Mouse (Mus musculus): Measurements from ENCODE around the gene Chrm1.
A peak's percentile ranks its signal among the peaks of the same experiment; 100 is the strongest.

The Chrm1 gene

DNA sequence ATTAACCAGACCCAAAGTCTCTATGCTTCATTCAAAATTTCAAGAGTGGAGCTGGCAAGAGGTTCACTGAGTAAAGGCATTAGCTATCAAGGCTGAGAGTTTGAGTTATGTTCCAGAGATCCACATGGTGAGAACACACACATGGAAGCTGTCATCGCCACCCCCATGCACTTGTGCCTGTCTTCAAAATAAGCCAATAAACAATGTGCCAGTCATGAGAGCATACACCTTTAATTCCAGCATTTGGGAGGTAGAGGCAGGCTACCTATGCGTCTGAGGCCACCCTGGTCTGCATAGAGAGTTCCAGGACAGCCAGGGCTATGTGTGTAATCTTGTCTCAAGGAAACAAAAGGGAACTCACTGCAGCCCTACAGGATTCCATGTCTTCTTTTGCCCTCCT, 20.0 kb downstream of the Chrm1 start:
- no peak for DNase-seq (ENCODE audit: low read depth, low spot score)

DNA sequence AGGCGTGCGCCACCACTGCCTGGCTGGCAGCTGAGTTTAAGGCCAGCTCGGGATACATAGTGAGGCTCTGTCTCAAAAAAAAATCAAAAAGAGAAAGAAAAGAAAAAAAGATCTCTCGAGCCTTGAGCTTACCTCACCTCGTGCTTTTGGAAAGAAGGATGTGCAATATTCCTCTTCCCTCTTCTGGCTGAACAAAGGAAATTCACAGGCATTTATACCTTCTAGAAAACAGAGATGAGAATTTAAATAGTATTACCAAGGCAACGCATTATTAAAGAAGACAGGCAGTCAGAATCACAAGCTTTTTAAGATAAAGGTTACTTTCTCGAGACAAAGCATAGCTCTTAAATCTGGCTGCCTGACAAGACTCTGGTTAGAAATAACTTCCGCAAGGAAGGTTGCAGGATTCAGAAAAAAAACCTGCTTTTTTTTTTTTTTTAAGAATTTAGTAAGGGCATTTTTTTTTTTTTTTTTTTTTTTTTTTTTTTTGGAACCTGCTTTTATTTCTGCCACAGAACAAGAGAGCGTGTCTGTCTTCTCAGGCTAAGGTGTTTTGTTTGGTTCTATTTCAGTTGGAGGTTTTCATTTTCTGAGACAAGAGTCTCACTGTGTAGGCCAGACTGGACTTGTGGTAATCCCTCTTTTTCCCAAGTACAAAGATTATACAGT, 28.4 kb downstream of the Chrm1 start:
- no peak for DNase-seq (ENCODE audit: low read depth, low spot score)

DNA sequence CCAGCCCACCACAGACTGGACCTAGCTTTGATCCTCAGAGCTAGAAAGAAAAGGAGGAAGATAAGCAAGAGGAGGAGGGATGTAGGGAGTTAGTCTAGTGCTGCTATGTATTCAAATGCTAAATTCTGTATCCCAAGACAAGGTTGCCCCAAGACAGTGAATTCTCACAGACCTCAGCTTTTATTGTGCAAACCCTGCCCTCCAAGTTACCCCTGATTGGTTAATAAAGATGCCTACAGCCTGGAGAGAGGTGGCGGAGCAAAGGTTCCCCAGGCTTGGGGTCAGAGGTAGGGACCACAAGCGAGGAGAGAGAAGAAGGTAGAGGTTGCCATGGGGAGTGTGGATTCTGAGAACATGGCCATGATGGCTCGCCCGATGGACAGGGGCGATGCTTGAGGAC, 29.2 kb downstream of the Chrm1 start:
- no peak for DNase-seq (ENCODE audit: low read depth, low spot score)

DNA sequence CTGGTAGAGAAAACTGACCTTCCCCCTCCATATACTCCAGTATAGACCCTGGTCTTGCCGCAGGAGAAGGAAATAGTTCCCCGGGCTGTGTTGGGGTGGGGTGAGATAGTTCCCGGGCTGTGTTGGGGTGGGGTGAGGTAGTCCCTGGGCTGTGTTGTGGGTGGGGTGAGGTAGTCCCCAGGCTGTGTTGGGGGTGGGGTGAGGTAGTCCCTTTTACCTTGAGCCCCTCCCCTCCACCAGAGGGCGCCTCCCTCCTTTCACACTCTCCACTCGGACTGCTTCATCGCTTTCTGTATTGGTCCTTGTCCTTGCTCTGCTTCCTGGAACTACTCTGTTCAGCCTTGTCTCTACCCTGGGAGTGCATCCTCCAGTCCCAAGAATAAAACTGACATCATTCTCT, 31.7 kb downstream of the Chrm1 start:
- peak; percentile 57 for DNase-seq (ENCODE audit: low read depth, low spot score)

DNA sequence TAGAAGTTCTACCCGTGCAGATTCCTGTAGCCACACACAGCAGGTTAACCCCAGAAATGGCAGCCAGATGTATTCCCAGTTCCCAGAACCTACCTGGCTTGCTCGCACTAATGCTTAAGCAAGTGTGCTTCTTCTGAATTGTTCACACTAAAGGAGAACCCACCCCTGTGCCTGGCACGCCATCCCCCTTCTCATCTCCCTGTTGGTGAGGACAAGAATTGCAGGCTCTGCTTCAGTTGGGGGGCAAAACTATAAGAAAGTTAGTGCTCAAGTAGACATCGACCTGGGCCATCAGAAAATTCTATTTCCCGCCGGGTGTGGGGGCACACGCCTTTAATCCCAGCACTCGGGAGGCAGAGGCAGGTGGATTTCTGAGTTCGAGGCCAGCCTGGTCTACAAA, 36.1 kb downstream of the Chrm1 start:
- DNase-seq (ENCODE audit: low read depth, low spot score): no peak

DNA sequence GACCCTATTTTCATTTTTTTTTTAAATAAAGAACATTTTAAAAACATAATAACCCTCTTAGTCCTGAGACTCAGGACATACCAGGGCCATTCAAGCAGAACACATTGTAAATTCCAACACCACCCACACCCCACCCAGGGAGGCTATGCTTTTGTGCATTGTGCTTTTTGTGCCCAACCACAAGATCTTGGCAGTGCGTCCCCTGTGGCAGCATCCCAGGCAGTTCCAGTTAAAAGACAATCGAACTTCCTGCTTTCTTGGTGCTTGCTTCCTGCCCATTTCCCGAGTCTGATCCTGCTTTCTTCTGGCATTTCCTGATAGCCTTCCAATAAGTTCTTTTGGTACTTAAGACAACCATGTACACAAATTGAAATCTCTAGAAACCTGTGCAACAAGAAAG, 38.9 kb downstream of the Chrm1 start:
- no peak for DNase-seq (ENCODE audit: low read depth, low spot score)

DNA sequence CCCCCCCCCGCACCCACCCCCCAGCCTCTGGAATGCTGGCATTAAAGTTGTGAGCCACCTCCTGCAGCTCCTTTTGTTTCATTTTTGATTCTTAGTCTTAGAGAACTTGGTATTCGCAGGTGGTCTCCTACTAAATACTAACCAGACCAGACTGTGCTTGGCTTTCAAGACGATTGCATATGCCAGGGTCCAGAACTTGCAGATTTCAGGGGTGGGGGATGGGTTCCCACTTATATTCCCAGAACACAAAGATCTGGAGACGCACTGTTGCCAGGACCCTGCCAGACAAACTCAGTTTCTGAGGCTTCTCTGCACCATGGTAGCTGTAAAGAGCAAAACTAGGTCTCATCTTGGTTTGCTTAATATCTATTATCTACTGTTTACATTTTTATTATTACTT, 40.0 kb downstream of the Chrm1 start:
- no peak for DNase-seq (ENCODE audit: low read depth, low spot score)

DNA sequence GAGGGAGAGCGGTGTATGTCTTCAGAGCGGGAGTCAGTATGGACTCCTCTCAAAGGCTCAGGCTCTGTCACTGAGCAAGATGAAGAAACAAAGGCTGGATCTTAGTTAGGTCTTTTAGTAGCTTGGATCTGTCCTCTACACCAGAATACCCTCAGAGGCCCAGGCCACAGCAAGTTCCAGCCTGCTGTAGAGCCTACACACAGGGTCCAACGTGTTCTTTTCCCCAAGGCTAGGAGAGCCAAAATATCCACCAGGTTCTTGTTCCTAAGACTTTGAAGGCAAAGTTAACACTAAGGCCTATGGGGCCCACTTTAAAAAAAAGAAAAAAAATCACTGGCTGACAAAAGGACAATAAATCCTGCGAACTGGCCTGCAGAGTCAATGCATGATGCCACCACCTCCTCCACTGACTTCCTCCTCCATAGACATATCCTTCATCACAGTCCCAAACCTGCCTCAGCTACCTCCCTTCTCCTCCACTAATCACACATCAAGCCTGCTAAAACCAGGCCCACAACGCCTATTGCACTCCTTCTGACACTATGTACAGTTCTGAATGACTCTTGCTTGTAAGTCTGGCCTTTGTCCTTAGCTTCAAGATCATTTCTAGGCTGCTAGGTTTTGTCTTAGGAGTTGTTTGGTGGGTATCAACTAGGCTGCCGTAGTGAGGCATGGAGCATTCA, 41.6 kb downstream of the Chrm1 start:
- DNase-seq (ENCODE audit: low read depth, low spot score): no peak

DNA sequence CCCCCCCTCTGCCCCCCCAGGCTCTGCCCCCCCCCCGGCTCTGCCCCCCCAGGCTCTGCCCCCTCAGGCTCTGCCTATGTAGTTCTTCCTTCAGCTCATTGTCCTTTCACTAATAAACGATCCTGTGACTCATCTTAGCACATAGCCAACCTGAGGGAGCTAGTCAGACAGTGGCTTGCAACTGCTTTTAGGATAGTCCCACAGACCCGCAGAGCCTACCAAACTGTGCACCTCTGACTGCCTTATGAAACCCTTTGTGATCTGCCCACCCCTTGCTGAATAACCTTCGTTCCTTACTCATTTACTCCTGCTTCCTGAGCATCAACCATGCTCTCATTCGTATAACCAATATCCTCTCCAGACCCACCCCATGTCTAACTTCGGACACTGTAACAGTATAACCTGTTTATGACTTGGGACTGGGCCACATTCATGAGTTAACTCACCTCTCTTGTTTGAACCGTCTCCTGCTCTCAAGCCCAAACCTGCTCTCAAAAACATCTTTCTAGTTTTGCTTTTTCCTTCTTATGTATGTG, 42.6 kb downstream of the Chrm1 start:
- DNase-seq (ENCODE audit: low read depth, low spot score): no peak

DNA sequence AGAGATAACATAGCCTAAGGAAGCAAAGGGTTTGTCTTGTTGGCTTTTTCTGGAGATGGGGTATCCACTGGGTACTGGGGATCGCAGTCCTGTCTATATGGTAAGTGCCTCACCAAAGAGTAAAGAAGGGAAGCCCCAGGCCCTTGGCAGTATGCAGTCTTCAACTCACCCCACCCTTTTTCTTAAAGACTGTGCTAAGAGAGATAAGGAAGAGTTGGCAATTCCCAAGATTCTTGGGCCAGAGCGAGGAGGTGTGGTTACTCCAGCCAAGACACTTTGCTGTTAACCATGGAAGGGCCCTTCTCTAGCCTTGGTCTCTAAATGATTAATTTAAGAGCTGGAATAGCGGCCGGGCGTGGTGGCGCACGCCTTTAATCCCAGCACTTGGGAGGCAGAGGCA, 43.3 kb downstream of the Chrm1 start:
- DNase-seq (ENCODE audit: low read depth, low spot score): no peak

DNA sequence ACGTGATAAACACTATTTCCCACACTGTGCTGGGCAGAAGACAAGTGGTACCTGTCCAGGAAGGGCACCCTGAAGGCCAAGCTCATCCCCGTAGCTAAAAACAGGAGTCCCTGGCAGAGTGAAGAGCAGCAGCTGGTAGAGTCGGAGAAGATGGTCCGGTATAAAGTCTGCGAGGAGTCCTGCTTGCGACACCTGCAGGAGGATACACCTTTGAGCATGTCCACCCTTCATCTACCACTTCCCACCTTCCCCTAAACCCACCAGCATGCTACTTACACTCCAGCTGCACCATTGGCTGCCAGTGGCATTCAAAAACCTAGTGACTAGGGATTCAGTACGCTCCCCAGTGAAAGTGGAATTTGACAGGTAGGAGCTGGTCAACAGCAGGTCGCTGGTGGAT, 45.4 kb downstream of the Chrm1 start:
- no peak for DNase-seq (ENCODE audit: low read depth, low spot score)

DNA sequence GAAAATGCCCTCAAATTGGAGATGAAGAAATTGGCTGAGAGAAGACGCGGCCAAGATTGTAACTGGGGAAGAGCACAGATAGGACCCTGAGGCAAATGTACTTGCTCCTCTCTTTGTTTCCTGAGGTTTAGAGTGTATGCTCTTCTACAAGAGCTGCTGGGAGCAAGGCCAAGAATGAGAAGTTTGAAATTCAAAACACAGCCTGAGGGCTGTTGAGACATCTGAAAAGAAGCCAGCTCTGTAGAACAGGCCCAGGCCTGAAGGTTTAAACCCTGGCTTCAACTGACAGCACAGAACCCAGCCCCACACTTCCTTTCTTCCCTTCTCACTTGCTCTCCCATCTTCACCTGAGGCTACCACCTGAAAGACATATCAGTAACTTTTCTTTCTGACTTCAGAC, 46.5 kb downstream of the Chrm1 start:
- DNase-seq (ENCODE audit: low read depth, low spot score): no peak

DNA sequence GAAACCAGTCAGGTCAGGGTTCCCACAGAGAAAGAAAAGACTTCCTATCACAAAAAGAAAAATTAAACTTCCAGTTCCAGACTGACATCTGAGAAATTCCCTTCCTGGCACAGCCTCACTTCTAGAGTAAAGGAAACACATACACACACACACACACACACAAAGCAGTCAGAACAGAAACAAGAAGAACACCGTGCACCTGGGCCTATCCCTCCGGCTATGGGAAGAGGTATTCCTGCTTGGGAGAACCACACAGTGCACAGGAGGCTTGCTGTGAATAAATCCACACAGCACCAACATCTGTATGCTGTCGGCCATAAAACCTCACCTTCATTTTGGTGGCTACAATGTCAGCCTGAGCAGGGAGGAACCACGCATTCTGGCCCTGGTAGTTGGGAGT, 47.9 kb downstream of the Chrm1 start:
- DNase-seq (ENCODE audit: low read depth, low spot score): no peak

DNA sequence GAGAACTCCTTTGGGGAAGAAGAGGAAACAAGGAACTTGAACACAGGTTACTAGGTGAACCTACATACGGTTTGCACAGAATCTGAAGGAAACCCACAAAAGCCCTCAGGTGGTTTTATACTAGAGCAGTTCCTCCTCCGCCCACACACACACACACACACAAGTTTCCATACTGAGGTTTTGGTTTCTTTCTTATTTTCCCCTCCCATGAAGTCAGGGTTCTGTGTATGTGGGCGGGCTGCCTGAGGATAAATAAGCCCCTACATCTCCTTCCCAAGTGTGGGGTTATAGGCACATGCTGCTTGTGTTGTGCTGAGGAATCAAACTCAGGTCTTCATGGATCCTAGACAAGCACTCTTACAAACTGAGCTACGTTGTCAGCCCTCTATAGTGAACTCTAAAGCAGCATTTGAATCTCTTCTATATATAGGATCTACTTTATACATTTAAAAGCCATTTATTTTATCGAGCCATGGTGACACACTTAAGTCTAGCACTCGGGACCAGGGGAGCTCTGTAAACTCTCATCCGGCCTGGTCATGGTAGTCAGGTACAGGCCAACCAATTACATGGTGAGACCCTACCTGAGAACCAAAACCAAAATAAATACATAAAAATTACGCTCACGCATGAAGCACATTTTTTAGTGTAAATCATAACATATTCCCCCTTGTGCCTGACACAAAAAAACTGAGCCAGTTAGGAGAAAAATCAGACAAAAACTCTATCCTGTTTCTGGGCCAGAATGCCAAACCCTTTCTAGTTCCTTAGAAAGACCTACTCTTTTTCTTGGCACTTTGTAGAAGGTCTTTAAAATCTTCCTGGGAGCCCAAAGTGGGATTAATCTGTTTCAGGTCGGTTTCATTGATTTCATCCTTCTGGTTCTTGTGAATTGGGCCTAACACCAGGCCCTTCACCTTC, 48.6 kb downstream of the Chrm1 start:
- DNase-seq (ENCODE audit: low read depth, low spot score): no peak

DNA sequence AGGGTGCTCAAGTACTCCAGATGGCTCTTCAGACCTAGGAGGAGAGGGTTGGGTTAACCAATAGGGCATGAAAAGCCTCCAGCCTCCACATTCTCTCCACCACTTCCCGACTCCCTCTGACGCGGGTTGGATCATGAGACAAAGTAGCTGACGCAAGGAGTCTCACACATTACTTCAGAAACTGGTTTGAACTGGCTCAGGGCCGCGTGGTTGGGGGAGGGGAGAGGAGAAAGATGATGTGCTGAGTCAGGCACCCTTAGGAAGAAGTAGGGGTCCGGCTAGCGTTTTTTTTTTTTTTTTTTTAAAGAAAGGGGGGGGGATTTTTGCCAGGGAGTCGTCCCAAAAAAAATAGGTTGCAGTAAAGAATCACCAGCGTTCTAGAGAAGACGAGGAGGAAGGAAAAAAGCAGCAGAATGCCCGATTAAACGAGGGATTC, 49.3 kb downstream of the Chrm1 start:
- DNase-seq (ENCODE audit: low read depth, low spot score): peak; percentile 87

DNA sequence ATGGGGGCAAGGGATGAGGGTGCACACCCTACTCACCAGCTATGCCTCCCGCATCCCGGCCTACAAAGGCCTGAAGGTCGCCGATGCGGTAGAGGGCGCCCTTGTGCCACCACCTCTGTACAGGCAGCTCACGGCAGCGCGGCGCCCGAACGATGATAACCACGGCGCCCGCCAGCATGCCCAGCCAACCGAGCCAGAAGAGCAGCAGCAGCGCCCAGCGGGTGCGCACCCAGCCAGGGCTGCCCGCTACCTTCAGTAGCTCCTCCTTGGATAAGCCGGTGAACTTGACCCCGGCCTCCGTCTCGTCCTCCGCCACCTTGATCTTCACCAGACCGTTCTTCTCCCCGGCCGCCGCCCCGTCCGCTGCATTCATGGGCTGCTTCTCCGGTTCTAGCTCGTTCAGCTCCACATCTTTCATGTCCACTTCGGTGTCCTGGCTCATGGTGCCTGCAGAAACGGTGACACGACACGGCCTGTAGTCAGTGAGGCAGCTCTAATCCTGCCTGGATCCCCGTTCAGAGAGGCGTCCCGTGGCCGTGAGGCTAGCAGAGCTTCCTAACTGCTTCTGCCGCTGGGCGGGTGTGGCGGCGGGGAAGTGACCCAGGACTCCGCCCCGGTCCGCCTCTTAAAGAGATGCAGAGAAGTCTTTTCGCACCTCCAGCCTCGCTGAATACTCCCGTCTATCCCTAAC, 49.9 kb downstream of the Chrm1 start:
- no peak for DNase-seq (ENCODE audit: low read depth, low spot score)

DNA sequence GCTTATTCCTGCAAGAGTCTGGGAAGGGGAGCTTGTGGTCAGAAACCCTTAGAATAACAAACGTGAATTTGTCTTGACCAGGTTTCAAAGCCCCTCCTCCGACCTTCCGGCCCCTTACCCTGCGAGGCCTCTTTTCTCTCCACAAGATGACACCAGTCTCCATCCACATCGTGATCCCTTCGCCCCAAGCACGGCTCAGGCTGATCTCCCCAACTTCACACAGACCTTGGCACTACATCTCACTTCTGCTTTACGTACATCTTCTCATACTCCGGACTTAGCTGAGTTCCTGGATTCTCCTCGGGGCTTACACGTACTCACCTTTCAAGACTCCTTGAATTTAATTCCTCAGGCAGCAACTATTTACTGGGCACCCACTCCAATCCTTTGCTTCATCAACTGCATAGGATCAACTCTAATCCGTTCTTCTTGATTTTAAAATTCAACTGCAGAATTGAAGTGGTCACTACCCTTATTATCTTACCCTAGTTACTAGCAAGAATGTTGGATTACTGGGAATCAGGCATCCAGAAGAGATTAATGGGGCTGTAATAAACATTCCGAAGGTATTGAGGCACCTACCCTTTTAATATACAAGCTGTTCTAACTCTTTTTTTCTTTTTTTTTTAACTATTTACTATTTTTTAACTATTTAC, 50.5 kb downstream of the Chrm1 start:
- no peak for DNase-seq (ENCODE audit: low read depth, low spot score)

DNA sequence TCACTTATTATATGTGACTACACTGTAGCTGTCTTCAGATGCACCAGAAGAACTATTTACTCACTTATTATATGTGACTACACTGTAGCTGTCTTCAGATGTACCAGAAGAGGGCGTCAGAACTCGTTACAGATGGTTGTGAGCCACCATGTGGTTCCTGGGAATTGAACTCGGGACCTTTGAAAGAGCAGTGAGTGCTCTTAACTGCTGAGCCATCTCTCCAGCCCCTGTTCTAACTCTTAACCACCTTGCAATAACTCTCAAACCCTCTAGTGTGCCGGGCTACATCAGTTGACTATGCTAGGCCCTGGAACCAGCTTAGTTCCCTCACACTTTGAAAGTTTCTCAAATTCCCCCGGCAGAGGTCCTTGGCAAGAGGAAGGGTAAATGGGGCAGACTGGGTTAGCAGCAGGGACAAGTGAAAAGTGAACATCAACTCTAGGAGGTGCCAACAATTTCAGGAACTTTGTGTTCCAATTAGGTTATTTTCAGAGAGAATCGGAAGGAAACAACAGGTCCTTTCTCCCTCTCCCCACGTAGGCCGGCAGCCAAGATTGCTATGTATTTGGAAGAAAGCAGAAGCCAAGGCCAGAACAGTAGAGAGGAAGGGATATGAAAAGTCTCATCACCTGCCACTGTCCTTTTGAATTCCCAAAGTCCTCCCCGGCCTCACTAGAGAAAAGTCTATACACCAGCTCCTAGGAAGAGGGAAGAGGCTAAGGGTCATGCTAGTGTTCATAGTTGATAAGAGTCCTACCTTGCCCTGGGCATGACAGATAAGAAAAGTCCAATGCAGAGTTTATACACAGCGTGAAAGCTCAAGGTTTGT, 51.3 kb downstream of the Chrm1 start:
- no peak for DNase-seq (ENCODE audit: low read depth, low spot score)

DNA sequence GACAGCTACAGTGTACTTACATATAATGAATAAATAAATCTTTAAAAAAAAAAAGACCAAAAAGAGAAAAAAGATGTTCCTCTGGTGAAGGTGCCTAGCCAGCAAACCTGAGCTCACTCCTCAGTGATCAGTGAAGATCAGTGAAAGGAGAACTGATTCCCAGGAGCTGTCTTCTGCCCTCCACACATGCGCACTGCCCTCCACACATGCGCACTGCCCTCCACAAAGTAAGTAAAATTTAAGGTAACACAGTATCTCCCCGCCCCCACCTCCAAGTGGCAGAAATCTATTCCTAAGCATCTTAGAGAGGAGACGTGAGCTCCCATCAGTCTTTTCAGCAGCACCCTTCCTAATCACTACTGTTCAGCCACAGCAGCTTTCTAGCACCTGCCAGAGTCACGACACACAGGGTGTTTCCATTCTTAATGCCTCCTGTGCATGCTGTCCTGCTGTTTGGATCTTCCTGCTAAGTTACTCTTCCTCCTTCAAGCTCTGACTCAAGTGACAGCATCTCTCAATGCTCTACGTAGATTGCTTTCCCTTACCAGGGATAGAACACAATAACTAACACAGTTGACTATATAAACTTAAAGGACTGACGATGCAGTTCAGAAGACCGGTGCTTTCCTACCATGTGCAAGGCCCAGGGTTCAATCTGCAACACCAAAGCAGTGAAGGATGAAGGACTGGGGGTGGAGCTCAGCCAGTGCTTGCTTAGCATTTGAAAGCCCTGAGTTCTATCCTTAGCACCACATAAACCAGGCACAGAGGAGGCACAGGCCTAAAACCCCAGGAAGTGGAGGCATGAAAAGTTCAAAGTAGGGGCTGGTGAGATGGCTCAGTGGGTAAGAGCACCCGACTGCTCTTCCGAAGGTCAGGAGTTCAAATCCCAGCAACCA, 52.5 kb downstream of the Chrm1 start:
- no peak for DNase-seq (ENCODE audit: low read depth, low spot score)
